Mouse (Mus musculus) embryonic fibroblast, embryonic 13.5 days (primary cell): ENCODE data around the gene Cenpl.

Experiments used
- CTCF ChIP-seq: IDR thresholded peaks from 2 replicates; pipeline ENCODE4 v1.5.1; 2011; ENCODE audit warnings: mild to moderate bottlenecking, control low read depth, low read length, moderate library complexity, borderline replicate concordance; ENCODE audit not compliant: insufficient read depth
- POLR2A ChIP-seq: IDR thresholded peaks from 2 replicates; pipeline ENCODE4 v1.6.1; 2011; ENCODE audit warnings: low read depth, mild to moderate bottlenecking, control low read depth, low read length, moderate library complexity

GRCm38 (mm10) chr1:161036411-161036841 is 34.1 kb upstream of the Cenpl start:
- no peak for TF ChIP-seq CTCF
- TF ChIP-seq POLR2A: peak; percentile 48
